Mouse (Mus musculus) spleen, adult 18-20 months (tissue): ENCODE measurements around the gene Emc10.

Source experiments
- DNase-seq, 2 experiments: peaks; one replicate each; pipeline ENCODE4 v3.0.0; 2022; ENCODE audit warnings: mixed read lengths in 2 of 2

Gene Emc10

DNA sequence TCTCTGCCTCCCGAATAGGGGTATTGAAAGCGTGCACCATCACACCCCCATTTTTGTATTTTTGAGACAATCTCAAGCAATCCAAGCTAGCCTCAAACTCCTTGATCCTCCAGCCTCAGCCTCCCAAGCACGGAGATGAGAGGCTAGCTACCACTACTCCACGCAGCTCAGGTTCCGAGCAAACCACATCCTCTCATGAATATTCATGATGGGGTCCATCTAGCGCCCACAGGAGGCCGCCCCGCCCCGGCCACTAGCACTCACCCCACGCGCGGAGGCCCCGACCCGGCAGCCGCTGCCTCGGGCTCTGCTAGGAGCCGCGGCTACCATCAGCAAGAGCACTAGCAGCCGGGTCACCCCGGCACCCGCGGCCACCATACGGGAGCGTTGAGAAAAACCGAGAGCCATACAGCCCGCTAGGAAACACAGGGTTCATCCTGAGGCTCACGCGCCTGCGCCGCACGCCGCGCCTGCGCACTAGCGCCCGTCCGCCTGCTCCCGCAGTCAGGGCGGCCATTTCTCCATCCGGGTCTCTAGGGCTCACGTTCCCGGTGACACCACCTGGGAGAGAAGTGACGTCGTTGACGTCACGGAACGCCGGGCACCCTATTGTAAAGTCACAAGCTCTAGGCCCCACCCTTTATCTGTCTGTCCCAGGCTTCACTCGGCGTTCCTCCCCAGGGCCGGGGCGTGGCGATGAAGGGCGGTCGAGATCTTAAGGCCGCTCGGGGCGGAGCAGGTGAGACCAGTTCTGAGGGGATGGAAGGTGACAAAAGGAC lies at the start of gene Emc10, which contains the start of gene Fam71e1:
Gene Emc10 (minus strand): TSS at position 538 of the 779 bp plus-strand sequence.
Gene Fam71e1 (plus strand): TSS at position 590 of the 779 bp plus-strand sequence.
- DNase-seq = peak; percentile 96 to 97

DNA sequence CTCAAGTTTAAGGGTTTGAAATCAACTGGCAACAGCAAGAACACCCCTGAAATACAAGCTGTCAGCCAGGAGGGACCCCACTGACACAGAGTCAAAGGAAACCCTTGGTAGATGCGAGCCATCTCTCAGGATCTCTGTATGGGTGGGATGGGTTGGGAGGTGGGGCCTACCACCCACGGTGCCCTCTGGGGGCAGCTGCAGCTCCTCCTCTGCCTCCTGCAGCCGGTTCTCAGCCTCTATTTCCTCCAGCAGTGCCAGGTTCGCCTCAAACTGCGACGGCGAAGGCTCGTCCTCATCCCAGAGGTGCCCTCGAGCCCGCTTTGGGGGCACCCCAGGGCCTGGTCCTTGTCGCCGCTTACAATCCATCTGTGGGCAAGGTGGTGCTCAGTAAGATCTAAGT lies 46.7 kb upstream of the Emc10 start:
- DNase-seq = no peak

DNA sequence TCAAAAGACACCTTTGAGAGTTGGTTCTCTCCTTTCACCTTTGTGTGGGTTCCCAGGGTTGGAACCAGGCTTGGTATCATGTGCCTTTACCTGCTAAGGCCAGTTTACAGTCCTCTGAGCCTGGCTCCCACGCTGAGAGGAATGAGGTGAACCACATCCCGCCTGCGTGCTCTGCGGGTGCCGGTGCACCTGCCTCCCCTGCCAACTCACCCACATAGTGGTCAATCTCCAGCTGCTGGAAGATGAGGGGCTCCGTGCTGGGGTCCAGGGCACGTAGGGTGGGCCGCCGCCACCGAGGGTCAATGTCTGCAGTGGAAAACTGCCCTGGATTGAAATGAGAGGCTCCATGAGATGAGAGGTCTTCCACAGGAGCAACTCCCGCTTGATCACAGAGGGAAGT lies 46.2 kb upstream of the Emc10 start:
- DNase-seq = no peak

DNA sequence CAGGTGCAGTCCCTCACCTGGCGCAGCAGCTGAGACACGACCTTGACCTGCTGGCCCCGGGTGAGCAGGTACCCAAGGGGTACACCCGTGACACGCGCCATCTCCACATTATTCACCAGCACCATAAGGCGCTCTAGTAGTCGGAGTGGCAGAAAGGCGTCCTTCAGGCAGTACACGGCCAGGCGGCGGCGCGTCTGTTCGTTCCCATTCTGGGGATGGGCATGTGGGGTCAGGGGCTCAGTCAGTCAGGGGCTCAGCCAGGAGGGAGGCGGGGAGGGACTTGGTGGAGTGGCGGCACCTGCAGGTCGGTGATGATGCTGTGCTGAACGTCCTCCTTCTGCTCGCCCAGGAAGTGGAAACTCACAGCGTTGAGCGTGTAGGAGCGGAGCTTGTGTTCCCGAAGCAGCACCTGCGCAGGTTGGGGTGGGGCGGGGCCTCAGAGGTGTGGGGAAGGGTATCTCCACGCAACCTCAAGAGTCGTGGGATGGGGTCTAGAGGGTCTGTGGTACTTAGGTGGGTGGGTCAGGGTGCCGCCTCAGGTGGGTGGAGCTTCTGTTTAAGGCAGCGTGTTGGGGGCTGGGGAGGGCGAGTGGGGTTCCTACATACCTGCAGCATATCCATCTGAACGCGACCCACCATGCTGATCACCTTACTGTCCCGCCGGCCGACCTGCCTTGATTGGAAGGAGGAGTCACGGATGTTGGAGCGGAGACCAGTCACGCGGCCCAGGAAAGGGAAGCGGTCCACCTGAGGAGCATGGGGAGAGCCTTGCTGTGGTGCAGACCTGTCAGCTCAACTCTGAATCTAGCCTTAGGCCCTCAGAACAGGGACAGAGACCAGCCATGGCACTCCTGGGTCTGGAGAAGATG lies 42.7 kb upstream of the Emc10 start:
- DNase-seq = peak in 1 of 2 experiments; percentile 6

DNA sequence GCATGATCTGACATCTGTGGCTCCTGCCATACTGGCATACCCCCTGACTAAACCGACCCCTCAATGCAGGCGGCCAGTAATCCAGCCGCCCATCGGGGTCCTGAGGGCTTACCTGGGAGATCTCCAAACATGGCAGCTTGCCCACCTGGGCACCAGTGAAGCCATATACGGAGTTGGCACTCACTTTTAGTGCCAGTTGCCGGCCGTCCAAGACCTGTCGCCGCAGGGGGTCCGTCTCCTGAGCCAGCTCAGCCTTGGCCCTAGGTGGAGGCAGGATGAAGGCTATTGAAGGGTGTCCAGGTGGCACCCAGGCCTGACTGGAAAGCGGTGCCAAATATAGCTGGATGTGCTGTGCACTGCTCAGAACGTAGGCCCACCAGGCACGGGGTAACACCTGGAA lies 41.2 kb upstream of the Emc10 start:
- DNase-seq = no peak

DNA sequence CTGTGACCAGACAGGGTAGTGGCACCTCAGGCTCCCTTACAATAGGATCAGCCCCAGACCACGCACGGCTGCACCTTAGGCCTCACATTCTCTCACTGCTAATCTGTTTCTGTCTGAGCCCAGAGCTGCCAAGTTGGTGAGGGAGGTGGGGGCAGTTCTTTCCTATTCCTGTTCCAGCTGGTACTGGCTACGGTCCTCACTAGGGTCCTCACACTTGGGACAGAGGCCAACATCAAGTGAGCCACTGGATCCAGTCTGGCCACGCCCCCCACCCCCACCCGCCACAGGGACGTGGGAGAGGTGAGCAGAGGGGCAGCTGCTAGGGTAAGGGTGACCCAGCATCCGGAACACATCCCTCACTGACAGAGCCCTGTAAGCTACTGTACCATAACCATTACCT lies 40.7 kb upstream of the Emc10 start:
- DNase-seq = no peak

DNA sequence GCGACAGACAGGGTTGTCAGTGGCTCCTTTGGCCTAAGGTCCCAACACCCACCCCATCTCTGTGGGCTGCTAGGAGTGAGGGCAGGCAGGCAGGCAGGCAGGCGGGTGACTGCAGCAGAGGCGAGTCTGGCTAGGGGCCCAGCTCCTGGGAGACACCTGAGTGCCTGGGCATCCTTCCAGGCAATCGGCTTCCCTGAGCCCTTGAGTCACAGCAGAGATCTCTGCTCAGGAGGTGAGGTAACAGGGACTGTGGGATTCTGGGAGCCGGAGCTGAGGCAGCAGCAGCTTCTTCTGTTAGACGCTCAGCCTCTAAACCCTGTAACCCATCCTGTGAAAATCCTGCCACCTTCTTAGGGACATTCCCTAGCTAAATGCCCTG lies 40.2 kb upstream of the Emc10 start:
- DNase-seq = no peak

DNA sequence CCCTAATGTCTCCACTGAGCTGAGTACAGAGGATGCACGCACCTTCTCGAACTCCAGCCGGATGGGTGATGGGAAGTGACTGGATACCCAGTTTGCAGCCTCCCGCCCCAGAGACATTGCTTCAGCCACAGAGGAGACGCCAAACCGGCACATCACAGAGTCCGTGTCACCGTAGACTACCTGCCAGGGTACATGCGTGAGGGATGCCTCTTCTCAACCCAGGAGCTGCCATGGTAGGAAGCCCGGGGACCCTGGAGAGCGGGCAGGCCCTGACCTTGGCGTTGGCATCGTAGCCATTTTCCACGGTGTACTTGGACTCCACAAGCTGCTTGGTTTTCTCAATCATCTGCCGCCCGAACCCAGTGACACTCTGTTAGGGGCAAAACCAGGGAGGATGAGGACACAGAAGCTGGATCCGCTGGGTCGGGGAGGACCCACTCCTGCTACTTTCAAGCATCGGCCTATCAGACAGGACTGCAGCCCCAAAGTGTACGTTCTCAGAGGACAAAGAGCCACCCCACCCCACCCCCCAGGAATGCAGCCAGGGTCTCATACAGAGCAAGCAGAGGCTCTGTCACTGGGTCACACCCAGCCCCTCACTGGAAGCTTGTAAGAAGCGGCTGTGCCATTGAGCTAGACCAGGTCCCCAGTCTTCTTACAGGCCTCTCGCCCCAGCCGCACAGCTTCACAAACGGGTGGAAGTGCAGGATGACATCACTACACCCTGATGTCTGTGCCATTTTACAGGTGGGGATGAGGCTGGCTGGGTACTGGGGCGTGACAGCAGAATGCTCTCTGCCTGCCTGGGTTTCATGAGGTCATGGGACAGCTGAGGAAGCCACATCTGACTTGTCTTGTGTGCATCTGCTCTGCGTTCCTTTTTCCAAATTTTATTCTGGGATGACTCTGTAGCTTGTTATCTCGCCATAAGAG lies 39.6 kb upstream of the Emc10 start:
- peak in 1 of 2 experiments; percentile 43 for DNase-seq

DNA sequence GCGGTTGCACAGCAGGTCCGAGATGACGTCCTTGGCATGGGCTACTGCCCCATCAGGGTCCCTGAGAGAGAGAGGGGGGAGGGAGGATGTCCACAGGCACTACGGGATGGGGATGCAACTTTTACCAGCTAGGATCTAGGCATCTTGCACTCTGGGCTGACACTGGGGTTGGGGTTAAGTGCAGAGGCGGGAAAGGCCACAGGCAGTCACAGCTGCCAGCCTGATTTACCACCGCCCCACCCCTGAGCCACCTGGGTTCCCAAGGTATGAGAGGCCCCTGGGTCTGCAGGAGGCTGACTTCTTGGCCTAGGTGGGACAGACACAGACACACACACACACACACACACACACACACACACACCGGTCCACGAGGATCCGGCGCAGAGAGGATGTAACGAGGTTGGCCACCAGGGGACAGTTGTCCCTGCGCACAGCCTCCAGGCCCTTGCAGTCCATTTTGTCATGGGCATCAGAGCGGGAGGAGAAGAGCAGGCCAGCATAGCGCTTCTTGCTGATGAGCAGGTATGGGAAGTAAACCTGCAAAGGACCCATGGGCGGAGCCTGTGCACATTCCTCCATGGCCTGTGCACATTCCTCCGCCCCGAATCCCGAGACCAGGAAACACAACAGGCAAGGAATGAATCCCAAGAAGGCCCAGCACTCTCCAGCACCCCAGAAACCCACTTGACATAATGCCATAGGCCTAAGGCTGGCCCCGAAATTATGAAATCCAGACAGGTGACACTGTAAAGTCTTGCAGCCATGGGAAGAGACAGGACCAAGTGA lies 38.5 kb upstream of the Emc10 start:
- no peak for DNase-seq

DNA sequence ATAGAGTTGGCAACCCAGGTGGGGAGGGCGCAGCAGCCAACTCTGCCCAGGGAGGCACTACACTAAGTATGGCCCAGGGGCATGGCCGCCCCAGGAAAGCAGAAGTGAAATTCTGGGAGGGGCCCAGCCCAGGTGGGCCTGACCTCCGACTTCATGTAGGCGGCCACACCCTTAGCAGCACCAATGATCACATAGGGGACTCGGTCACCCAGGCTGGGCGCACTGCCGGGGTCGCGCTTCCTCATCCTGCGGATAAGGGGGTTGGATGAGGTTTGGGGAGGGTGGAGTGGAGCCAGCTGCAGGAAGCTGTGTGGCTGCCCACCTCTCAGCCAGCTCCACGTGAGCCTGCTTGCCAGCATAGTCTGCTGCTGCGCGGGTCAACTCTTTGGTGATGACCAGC lies 37.9 kb upstream of the Emc10 start:
- DNase-seq = peak; percentile 74 to 84

DNA sequence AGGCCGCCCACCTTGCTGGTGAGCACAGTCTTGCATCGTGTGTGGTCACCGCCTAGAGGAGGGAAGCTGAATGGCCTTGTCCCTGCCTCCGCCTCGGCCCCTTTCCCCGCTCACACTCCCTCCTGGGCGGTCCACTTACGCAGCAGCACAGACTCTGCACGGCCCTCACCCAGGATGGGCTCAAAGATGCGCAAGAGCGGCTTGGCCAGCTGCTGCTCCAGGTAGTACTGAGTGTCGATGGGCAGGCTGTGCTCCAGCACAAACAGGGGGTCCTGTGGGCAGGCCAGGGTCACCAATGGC lies 37.4 kb upstream of the Emc10 start:
- DNase-seq = no peak

DNA sequence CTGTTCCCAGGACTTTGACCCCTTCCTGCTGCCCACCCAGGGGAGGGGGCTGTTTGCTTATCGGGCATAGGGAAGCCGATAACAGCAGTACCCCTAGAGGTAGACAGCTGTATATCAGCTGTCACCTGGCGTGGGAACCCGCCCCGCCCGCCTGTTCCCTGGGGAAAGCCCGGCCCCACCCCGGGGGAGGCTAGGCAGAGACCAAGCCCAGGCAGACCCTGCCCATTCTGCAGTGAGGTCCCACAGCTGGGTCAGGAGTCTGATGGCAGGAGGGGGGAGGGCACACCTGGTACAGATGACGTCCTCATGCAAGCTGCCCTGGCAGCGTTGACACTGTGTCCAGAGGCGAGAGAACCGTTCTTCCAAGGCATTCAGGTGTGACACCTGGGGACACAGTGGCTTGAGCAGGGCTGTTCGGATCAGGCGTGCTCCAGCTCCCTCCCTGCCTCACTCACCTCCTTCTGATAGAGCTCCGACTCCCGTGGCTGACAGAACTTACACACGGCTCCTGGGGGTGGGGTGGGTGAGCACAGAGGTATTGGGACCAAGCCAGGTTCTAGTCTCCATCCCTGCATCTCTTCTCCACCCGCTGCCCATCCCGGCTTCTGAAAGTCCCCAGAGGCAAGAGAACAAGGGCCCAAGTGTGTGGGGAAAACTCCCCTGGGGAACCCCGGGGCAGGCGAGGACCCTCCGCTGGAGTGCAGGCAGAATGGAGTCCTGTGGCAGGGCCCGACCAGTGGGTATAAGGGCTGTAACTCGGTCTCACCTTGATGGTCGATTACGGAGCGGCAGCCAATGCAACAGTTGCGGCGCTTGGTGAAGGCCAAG lies 36.8 kb upstream of the Emc10 start:
- DNase-seq = peak; percentile 65 to 69

DNA sequence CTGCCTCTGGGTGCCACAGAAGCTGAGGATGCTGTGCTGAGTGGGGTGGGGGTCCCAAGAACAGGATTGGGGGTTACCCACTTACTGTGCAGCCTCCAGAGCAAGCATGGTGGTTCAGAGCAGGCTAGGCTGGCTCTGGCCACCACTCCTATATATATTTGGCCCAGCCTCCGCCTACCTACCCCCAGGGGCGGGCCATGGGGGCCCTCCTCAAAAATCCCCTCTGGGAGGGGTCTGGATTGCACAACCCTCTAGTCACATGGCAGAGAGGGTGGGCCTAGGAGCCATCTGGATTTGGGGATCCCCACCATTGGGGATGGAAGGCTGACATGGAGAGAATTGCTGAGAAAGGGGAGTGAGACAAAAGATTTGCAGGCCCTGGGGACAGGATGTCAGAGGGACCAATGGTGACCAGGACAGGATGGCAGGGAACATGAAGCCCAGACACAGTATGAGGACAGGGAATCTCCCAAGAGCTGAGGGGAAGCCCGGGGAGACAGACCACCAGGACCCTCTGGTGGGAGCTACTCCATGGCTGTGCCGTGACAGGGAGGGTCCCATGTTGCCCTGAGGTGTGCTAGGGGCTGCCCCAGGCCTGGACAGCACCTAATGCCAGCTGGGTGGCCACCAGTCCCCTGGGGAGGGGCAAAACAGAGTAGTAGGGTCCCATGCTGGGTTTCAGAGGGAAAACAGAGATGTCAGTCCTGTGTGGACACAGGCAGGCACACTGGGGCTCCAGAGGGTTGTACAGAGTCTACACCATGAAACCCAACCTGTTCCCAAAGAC lies 35.8 kb upstream of the Emc10 start, which contains the start of gene Spib:
Gene Spib (minus strand): TSS at position 126 of the 787 bp plus-strand sequence.
- DNase-seq = peak; percentile 72 to 74

DNA sequence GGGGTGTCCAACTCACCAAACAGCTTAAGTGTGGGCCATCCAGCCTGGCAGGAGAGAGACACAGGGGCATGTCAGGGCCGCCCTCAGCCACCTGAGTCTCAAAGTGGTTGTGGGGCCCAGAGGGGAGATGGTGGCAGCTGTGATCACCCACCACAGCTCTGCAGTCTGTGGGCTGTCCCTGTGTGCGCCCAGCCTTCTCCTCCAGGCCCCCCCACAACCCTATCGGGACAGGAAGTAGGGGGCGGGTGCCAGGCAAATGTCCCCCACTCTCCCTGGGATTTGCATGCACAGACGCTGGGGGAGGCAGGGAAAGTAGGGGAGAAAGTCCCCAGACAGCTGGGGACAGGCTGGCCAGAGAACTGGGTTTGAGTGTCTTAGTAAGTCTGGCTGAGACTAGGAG lies 34.9 kb upstream of the Emc10 start:
- DNase-seq = peak; percentile 60 to 75

DNA sequence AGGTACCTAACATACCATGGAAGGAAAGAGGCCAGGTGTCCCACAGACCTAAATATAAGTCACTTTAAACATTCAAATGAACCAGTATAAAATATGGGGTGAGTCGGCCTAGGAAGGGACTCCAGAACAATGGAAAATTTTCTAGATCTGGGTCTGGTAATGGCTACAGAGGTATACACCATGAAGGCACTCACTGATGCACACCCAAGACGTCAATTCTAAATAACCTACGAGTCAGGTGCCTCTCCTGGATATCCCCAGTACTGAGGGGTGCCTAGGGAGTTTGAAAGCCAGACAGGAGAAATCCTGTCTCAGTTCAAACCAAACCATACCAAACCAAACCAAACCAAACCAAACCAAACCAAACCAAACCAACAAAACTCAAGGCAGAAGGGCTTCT lies 34.2 kb upstream of the Emc10 start:
- no peak for DNase-seq

DNA sequence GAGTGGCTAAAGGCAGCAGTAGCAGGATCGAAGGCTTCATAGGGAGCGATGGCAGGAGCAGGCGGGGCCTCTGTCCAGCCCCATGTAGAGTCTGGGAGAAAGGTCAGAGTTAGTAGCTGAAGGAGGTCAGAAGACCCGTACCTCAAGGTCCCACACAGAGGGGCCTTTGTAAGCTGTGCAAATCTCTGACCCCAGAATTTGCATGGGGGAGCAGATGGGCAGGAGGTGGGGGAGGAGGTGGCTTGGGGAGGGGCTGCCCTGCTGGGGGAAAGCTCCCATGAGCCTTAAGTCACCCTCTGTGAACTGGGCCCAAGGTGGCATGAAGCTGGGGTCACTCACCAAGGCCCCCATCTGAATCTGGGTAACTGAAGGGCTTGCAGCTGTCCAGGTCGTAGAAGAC lies 33.2 kb upstream of the Emc10 start:
- DNase-seq = peak; percentile 47 to 48

DNA sequence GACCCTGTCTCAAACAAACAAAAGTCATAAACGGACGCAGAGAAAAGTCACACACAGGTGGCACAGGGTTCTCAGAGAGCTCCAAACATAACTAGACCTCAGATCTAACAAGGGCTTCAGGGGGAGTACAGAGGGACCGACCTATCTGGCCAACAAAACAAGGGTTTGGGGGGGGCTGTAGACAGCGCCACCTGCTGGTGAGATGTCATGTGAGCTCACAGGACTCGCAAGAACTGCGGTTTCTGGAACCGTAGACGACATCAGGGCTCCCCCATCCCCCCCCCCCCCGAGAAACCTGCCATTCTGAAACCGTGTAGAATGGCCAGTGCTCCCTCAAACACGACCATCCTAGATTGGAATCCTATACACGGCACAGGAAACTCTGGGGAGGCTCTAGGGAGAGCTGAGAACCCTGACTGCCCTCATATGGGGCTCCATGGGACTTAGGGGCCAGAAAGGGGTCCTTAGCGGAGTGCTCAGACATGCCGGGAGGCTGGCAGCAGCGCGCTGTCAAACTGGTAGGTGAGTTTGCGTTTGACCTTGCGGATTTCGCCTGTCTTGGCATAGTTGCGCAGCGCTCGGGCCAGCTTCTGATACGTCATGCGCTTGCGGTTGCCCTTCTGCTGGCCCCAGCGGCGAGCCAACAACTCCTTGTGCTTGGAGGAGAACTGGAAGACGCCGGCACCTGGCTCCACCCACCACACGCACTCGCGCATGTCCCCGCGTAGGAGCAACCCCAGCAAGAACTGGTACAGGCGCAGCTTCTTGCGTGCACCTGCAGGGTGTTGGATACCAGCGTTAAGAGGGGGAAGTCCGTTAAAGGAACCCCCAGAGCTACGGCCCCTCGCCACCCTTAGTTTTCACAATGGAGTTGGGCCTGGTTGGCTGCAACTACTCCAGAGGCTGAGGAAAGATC lies 31.4 kb upstream of the Emc10 start:
- DNase-seq = peak; percentile 70 to 78

DNA sequence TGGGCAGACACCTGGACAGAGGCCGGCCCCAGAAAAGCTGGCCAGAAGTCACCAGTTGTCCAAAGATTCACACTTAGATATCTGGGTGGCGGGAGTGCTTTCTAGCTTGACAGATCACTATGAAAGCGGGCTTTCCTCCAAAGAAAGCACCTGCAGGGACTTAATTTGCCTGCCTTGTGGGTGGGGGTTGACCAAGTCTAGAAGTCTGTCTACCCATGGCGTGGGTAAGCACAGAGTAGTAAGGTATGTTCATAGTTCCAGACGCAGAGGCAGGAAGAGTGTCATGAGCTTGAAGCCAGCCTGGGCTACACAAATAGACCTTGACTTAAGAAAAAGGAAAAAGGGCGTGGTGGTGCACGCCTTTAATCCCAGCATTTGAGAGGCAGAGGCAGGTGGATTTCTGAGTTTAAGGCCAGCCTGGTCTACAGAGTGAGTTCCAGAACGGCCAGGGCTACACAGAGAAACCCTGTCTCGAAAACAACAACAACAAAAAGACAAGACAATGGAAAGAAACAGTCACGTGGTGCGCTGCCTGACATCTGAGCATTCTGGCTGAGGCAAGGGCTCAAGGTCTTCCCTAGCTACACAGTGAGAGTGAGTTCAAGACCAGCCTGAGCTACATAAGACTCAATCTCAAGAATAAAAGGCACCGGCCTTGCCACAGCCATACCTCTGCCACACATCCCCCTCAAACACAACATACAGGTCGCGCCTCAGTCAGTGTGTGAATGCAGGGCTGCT lies 30.3 kb upstream of the Emc10 start:
- DNase-seq = peak in 1 of 2 experiments; percentile 25
